Mouse (Mus musculus) bone marrow macrophage, adult 2 months (primary cell): ENCODE measurements around the gene 2610008E11Rik. TPM values are rescaled to one million over a fixed set of nuclear protein-coding genes. Genes with fewer than 3 reads are reported as not detected.

Experiments used
- H3K27ac ChIP-seq: 2 replicates; pipeline ENCODE4 v1.5.1; 2012; ENCODE audit warnings: low read depth, low read length; ENCODE audit not compliant: insufficient read depth
- H3K4me1 ChIP-seq: 2 replicates; pipeline ENCODE4 v1.6.1; 2012; ENCODE audit warnings: low read length; ENCODE audit not compliant: control insufficient read depth, insufficient read depth
- H3K4me3 ChIP-seq: 2 replicates; pipeline ENCODE4 v1.5.1; 2012; ENCODE audit warnings: mild to moderate bottlenecking, low read length, moderate library complexity; ENCODE audit not compliant: insufficient read depth
- CTCF ChIP-seq: IDR thresholded peaks from 2 replicates; pipeline ENCODE4 v1.5.1; 2012; ENCODE audit warnings: low read depth, mild to moderate bottlenecking, low read length, moderate library complexity
- POLR2A ChIP-seq: IDR thresholded peaks from 2 replicates; pipeline ENCODE4 v1.6.1; 2012; ENCODE audit warnings: mild to moderate bottlenecking, low read depth, low read length, borderline replicate concordance
- polyA plus RNA-seq: library from polyadenylated mRNA; stranded (reverse); fragments of >200 nt; gene quantifications from 2 replicates; pipeline ENCODE4 v1.2.4, GENCODE M21; 2012; ENCODE audit not compliant: missing spikeins, insufficient read depth, insufficient read length

Gene 2610008E11Rik
- polyA plus RNA-seq: 7.9 and 9.7 TPM in 2 replicates

- peak within 1 kb of the TSS; percentile 88 for H3K4me3 ChIP-seq
- peak within 1 kb of the TSS; percentile 58 for H3K27ac ChIP-seq
- no peak for TF ChIP-seq CTCF
- no peak for TF ChIP-seq POLR2A
- H3K4me1 ChIP-seq: peaks cover 5% of the 10 kb centered on the region; the same call in 1 of the 2 replicates
Observed at GRCm38 (mm10) chr10:79097161-79097754, at the start of gene 2610008E11Rik. TSS of gene 2610008E11Rik (minus strand) at chr10:79097600.

- TF ChIP-seq POLR2A (no peak), CTCF (peak; percentile 47; the same call in 1 of the 2 replicates)
- no peaks in the 10 kb centered on the region for H3K4me1 ChIP-seq
- H3K27ac ChIP-seq: no peak overlapping the region
- H3K4me3 ChIP-seq: no peak overlapping the region
Observed at GRCm38 (mm10) chr10:79116125-79116849, 18.9 kb upstream of the 2610008E11Rik start.

- TF ChIP-seq POLR2A: no peak
- TF ChIP-seq CTCF: no peak
- Histone ChIP-seq H3K4me1 (no peaks in the 10 kb centered on the region), H3K4me3 (no peak overlapping the region), H3K27ac (no peak overlapping the region)
Observed at GRCm38 (mm10) chr10:79115085-79115484, 17.7 kb upstream of the 2610008E11Rik start.

GRCm38 (mm10) chr10:79110482-79110881 is 13.1 kb upstream of the 2610008E11Rik start:
- Histone ChIP-seq H3K27ac (no peak overlapping the region), H3K4me3 (no peak overlapping the region), H3K4me1 (no peaks in the 10 kb centered on the region)
- TF ChIP-seq POLR2A (no peak), CTCF (no peak)

- Histone ChIP-seq H3K4me3 (no peak overlapping the region), H3K4me1 (no peaks in the 10 kb centered on the region), H3K27ac (no peak overlapping the region)
- TF ChIP-seq POLR2A: no peak
Observed at GRCm38 (mm10) chr10:79109156-79109555, 11.8 kb upstream of the 2610008E11Rik start.

- TF ChIP-seq POLR2A: no peak
- TF ChIP-seq CTCF: no peak
- H3K4me3 ChIP-seq: no peak overlapping the region
- H3K4me1 ChIP-seq: no peaks in the 10 kb centered on the region
- H3K27ac ChIP-seq: no peak overlapping the region
Observed at GRCm38 (mm10) chr10:79107531-79107930, 10.1 kb upstream of the 2610008E11Rik start.

- Histone ChIP-seq H3K27ac (no peak overlapping the region), H3K4me3 (no peak overlapping the region), H3K4me1 (no peaks in the 10 kb centered on the region)
- TF ChIP-seq CTCF: no peak
- no peak for TF ChIP-seq POLR2A
Observed at GRCm38 (mm10) chr10:79106325-79107282, 9.2 kb upstream of the 2610008E11Rik start.

GRCm38 (mm10) chr10:79096706-79097105 is 694 bp downstream of the 2610008E11Rik start:
- Histone ChIP-seq H3K27ac (peak overlapping the region; percentile 58; the same call in 1 of the 2 replicates), H3K4me3 (peak overlapping the region; percentile 88), H3K4me1 (peaks cover 5% of the 10 kb centered on the region; the same call in 1 of the 2 replicates)
- TF ChIP-seq POLR2A (no peak), CTCF (no peak)

- Histone ChIP-seq H3K4me3 (no peak overlapping the region), H3K4me1 (peaks cover 5% of the 10 kb centered on the region; the same call in 1 of the 2 replicates), H3K27ac (no peak overlapping the region)
- TF ChIP-seq POLR2A (no peak), CTCF (no peak)
Observed at GRCm38 (mm10) chr10:79091731-79092130, 5.7 kb downstream of the 2610008E11Rik start.

- Histone ChIP-seq H3K4me1 (no peaks in the 10 kb centered on the region), H3K4me3 (no peak overlapping the region), H3K27ac (no peak overlapping the region)
- TF ChIP-seq CTCF (no peak), POLR2A (no peak)
Observed at GRCm38 (mm10) chr10:79089000-79089399, 8.4 kb downstream of the 2610008E11Rik start.
